8 mouse cellular contexts compared by ENCODE assay signal in genomic region chr4:130167814-130168213, GRCm38 (mm10). TPM values are rescaled to one million over a fixed set of nuclear protein-coding genes. Genes with fewer than 3 reads are reported as not detected.
DNase-seq lines count a peak whose midpoint lies in the region; ATAC-seq and TF ChIP-seq lines count a peak whose summit lies in the region.

No protein-coding gene starts in this region.

- H3K27me3 ChIP-seq in cerebellum, adult 2 months (ENCODE audit: control insufficient read depth, insufficient read depth, low read length), result no peaks in the 10 kb centered on the region
- H3K27me3 ChIP-seq in embryonic facial prominence, embryonic 15.5 days, result peaks cover 20% of the 10 kb centered on the region
- no peaks in the 10 kb centered on the region for H3K27me3 ChIP-seq in kidney, postnatal 0 days (ENCODE audit: insufficient read depth, low read length)
- H3K27me3 ChIP-seq in midbrain, embryonic 11.5 days (ENCODE audit: control insufficient read depth, insufficient read depth, low read length), result peaks cover 11% of the 10 kb centered on the region

- no peaks in the 10 kb centered on the region for H3K36me3 ChIP-seq in embryonic facial prominence, embryonic 15.5 days
- peaks cover 3% of the 10 kb centered on the region; the same call in 1 of the 2 replicates for H3K36me3 ChIP-seq in kidney, postnatal 0 days (ENCODE audit: insufficient read depth, low read length)
- no peaks in the 10 kb centered on the region for H3K36me3 ChIP-seq in midbrain, embryonic 11.5 days (ENCODE audit: control insufficient read depth, insufficient read depth, low read length)

- no peak overlapping the region for H3K9ac ChIP-seq in embryonic facial prominence, embryonic 15.5 days
- H3K9ac ChIP-seq in kidney, postnatal 0 days (ENCODE audit: low read depth, low read length), result 0 out of 2 replicates have a peak overlapping the region, but pooled peaks have one; percentile 18
- no peak overlapping the region for H3K9ac ChIP-seq in midbrain, embryonic 11.5 days (ENCODE audit: low read length)

- H3K4me2 ChIP-seq in embryonic facial prominence, embryonic 15.5 days (replicated peaks), result peak overlapping the region; percentile 32; the same call in 1 of the 2 replicates
- H3K4me2 ChIP-seq in kidney, postnatal 0 days (ENCODE audit: low read length), result peak overlapping the region; percentile 41
- peak overlapping the region; percentile 3; the same call in 1 of the 2 replicates for H3K4me2 ChIP-seq in midbrain, embryonic 11.5 days

- WGBS in cerebellum, adult 2 months, result 37% methylated on average over 9 of the region's 9 CpGs
- WGBS in embryonic facial prominence, embryonic 15.5 days, result 43% methylated on average over 9 of the region's 9 CpGs
- 17% methylated on average over 9 of the region's 9 CpGs for WGBS in kidney, postnatal 0 days
- WGBS in midbrain, embryonic 11.5 days, result 45% methylated on average over 9 of the region's 9 CpGs

- peak overlapping the region; percentile 23 for H3K4me3 ChIP-seq in cerebellum, adult 2 months (replicated peaks; ENCODE audit: insufficient read depth, low read depth, low read length)
- no peak overlapping the region for H3K4me3 ChIP-seq in embryonic facial prominence, embryonic 15.5 days (replicated peaks)
- H3K4me3 ChIP-seq in kidney, postnatal 0 days (replicated peaks; ENCODE audit: low read depth, low read length), result no peak overlapping the region
- no peak overlapping the region for H3K4me3 ChIP-seq in midbrain, embryonic 11.5 days (ENCODE audit: low read depth, low read length)

- no peak overlapping the region for H3K27ac ChIP-seq in cerebellum, adult 2 months (ENCODE audit: insufficient read depth, low read length)
- no peak overlapping the region for H3K27ac ChIP-seq in embryonic facial prominence, embryonic 15.5 days (replicated peaks)
- H3K27ac ChIP-seq in kidney, postnatal 0 days, result peak overlapping the region; percentile 76
- no peak overlapping the region for H3K27ac ChIP-seq in midbrain, embryonic 11.5 days (ENCODE audit: low read depth, low read length)

- no peaks in the 10 kb centered on the region for H3K9me3 ChIP-seq in embryonic facial prominence, embryonic 15.5 days (replicated peaks)
- H3K9me3 ChIP-seq in kidney, postnatal 0 days (replicated peaks; ENCODE audit: low read length), result no peaks in the 10 kb centered on the region
- H3K9me3 ChIP-seq in midbrain, embryonic 11.5 days (ENCODE audit: control insufficient read depth, low read length), result no peaks in the 10 kb centered on the region

- TF ChIP-seq POLR2A in cerebellum, adult 2 months (IDR thresholded peaks at IDR 0.05; ENCODE audit: borderline replicate concordance, insufficient read depth, low read length), result no peak

- no peak for TF ChIP-seq CTCF in cerebellum, adult 2 months (IDR thresholded peaks at IDR 0.05; ENCODE audit: borderline replicate concordance, insufficient read depth, low read depth, low read length)
- no peak for TF ChIP-seq CTCF in kidney, postnatal 0 days (IDR thresholded peaks at IDR 0.05; ENCODE audit: low read depth)

- no peak for ATAC-seq in embryonic facial prominence, embryonic 15.5 days (ENCODE audit: insufficient number of reproducible peaks, low FRiP score, low TSS enrichment, low read depth)
- ATAC-seq in kidney, postnatal 0 days (replicated peaks; ENCODE audit: low FRiP score, low read depth), result no peak
- ATAC-seq in midbrain, embryonic 11.5 days (ENCODE audit: low FRiP score), result no peak

- DNase-seq in cerebellum, adult 2 months, result no peak
- no peak for DNase-seq in cerebellum, adult 9-10 months
- no peak for DNase-seq in kidney, postnatal 0 days (ENCODE audit: low spot score)
- no peak for DNase-seq in midbrain, embryonic 11.5 days (ENCODE audit: low spot score, missing footprints)
- DNase-seq in spleen, adult 18-20 months, result no peak
- no peak for DNase-seq in right cerebral cortex, postnatal 14 days
- no peak for DNase-seq in thymus, postnatal 25 days

- 0 out of 2 replicates have a peak, but pooled peaks cover 4% of the 10 kb centered on the region for H3K4me1 ChIP-seq in cerebellum, adult 2 months (ENCODE audit: control insufficient read depth, insufficient read depth, low read length)
- peaks cover 50% of the 10 kb centered on the region for H3K4me1 ChIP-seq in embryonic facial prominence, embryonic 15.5 days
- peaks cover 60% of the 10 kb centered on the region for H3K4me1 ChIP-seq in kidney, postnatal 0 days (replicated peaks; ENCODE audit: insufficient read depth, low read length)
- peaks cover 6% of the 10 kb centered on the region; the same call in 1 of the 2 replicates for H3K4me1 ChIP-seq in midbrain, embryonic 11.5 days (ENCODE audit: control insufficient read depth, insufficient read depth, low read length)

RNA-seq across cellular contexts. Expression of gene Tinagl1, which starts 7.1 kb away (rescaled TPM):
- 12.8 and 13.4 TPM in 2 replicates for polyA plus RNA-seq in cerebellum, adult 2 months (2012; rRNA removed)
- 26.5 and 27.4 TPM in 2 replicates for polyA plus RNA-seq in embryonic facial prominence, embryonic 15.5 days (2015; fragmentation: Nextera tagmentation; extraction: Ambion mirVana)
- 123 and 127 TPM in 2 replicates for polyA plus RNA-seq in kidney, postnatal 0 days (2015; fragmentation: Nextera tagmentation; extraction: Ambion mirVana)
- polyA plus RNA-seq in midbrain, embryonic 11.5 days (2014; fragmentation: Nextera tagmentation; extraction: Ambion mirVana), result 5.1 and 6.1 TPM in 2 replicates

RNA-seq across cellular contexts. Expression of gene Hcrtr1, which starts 28.7 kb away (rescaled TPM):
- 4.3 and 5.2 TPM in 2 replicates for polyA plus RNA-seq in cerebellum, adult 2 months (2012; rRNA removed)
- polyA plus RNA-seq in embryonic facial prominence, embryonic 15.5 days (2015; fragmentation: Nextera tagmentation; extraction: Ambion mirVana), result 0.16 TPM in 1 of 2 replicates, not detected in the other
- 0.36 and 0.46 TPM in 2 replicates for polyA plus RNA-seq in kidney, postnatal 0 days (2015; fragmentation: Nextera tagmentation; extraction: Ambion mirVana)
- polyA plus RNA-seq in midbrain, embryonic 11.5 days (2014; fragmentation: Nextera tagmentation; extraction: Ambion mirVana), result 0.14 and 0.18 TPM in 2 replicates

RNA-seq across cellular contexts. Expression of gene Gm853, which starts 54.4 kb away (rescaled TPM):
- 0.33 and 0.67 TPM in 2 replicates for polyA plus RNA-seq in cerebellum, adult 2 months (2012; rRNA removed)
- not detected in 2 replicates for polyA plus RNA-seq in embryonic facial prominence, embryonic 15.5 days (2015; fragmentation: Nextera tagmentation; extraction: Ambion mirVana)
- polyA plus RNA-seq in kidney, postnatal 0 days (2015; fragmentation: Nextera tagmentation; extraction: Ambion mirVana), result 14.3 and 15.9 TPM in 2 replicates
- not detected in 2 replicates for polyA plus RNA-seq in midbrain, embryonic 11.5 days (2014; fragmentation: Nextera tagmentation; extraction: Ambion mirVana)
